Mouse (Mus musculus): ENCODE results near the gene Atp6v1g1.

- TF ChIP-seq GATA1 (IDR thresholded peaks at IDR 0.05; ENCODE audit: low read length) = no peak
- TF ChIP-seq TAL1 (IDR thresholded peaks at IDR 0.05; ENCODE audit: low read length) = no peak
Observed at GRCm38 (mm10) chr4:63515021-63515420, 29.6 kb upstream of the Atp6v1g1 start.
